Mouse (Mus musculus) lung, adult 2 months (tissue): ENCODE measurements around the gene Pola1.

Experiments
- CTCF ChIP-seq: fragments of 200-500 bp; IDR thresholded peaks from 2 replicates; pipeline ENCODE4 v1.5.1; 2011; ENCODE audit warnings: mild to moderate bottlenecking, low read length, control low read depth; ENCODE audit not compliant: insufficient read depth
- POLR2A ChIP-seq: fragments of 200-500 bp; IDR thresholded peaks from 2 replicates; pipeline ENCODE4 v1.6.1; 2011; ENCODE audit warnings: low read depth, mild to moderate bottlenecking, control low read depth, low read length, borderline replicate concordance; ENCODE audit errors: extremely low read depth

DNA sequence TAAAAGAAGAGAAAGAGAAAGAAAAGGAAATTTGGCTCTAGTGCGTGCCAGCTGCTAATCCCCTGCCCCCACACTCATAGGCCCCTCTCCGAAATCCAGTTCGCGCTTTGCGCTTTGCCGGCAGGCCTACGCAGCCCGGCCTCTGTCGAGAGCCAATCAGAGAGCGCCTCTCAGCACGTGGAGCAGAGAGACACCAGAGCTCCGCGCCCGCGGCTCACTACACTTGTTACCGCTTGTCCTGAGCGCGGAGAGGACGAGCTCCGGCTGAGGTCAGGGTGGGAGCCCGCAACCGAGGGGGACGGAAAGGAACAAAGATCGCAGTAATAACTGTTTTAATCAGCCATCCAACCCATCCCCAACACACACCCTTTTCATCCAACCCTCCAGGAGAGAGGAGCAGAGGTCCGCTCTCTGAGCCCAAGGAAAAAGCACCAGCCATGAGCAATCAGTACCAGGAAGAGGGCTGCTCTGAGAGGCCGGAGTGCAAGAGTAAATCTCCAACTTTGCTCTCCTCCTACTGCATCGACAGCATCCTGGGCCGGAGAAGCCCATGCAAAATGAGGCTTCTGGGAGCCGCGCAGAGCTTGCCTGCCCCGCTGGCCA is 345.6 kb downstream of the Pola1 start, which contains the start of gene Arx:
- no peak for TF ChIP-seq POLR2A
- TF ChIP-seq CTCF: no peak
